Mouse (Mus musculus): ENCODE measurements around the gene Hdgf.

DNA sequence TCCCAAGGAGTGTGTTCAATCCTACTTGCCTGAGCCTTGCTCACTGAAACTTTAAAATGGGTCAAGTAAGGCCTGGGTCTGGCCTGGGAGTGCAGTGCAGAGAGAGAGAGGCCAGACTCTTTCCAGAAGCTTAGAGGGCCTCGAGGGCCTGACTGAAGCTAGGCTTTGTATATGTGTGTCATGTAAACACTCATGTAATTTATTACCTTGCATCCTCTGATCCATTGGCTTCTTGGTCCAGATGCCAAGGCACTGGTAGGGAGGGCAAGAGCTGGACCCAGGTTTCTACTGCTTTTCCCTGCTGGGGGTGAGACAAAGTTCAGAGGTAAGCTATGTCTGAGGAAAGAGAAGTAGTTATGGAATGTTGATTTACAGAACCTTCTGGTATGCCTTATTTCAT, 1.8 kb downstream of the Hdgf start:
- TF ChIP-seq TAL1 (conservative IDR thresholded peaks at IDR 0.05; ENCODE audit: low read depth, low read length) (no peak), CTCF (IDR thresholded peaks at IDR 0.05; ENCODE audit: low read depth, low read length) (no peak)

Measured in G1E (cell line).